Mouse (Mus musculus): Measurements from ENCODE around the gene Desi1.

The Desi1 gene

GRCm38 (mm10) chr15:82033762-82034161, at the start of gene Desi1:
TSS of gene Desi1 (minus strand) at chr15:82033862.
- DNase-seq (ENCODE audit: low spot score) = no peak

- no peak for DNase-seq (ENCODE audit: low spot score)
Observed at GRCm38 (mm10) chr15:82081161-82081560, 47.5 kb upstream of the Desi1 start.

DNA sequence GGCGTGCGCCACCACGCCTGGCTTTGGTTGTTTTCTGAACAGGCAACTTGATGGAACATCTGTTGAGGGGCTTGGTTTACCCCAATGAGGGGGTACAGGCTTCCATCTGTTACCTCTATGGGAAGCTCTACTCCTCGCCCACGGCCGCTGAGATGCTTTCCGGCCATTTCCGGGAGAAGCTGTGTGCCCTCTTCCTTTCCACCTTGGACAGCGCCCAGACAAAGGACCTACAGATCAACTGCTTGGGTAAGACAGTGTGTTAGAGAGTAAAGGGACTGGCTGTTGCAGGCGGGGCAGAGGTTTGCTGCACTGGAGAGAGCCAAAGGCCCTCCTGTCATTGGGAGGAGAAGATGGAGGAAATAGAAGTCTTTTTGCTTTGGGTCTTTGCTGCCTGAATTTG, 46.2 kb upstream of the Desi1 start:
- no peak for DNase-seq (ENCODE audit: low spot score)

GRCm38 (mm10) chr15:82073490-82073889, 39.8 kb upstream of the Desi1 start:
- DNase-seq (ENCODE audit: low spot score) = no peak

GRCm38 (mm10) chr15:82071816-82072469, 38.3 kb upstream of the Desi1 start:
- no peak for DNase-seq (ENCODE audit: low spot score)

GRCm38 (mm10) chr15:82069898-82070297, 36.2 kb upstream of the Desi1 start, which contains the start of gene Mei1:
TSS of gene Mei1 (plus strand) at chr15:82069996.
- DNase-seq (ENCODE audit: low spot score) = no peak

- DNase-seq (ENCODE audit: low spot score) = peak; percentile 65
Observed at GRCm38 (mm10) chr15:82065511-82065910, 31.8 kb upstream of the Desi1 start.

DNA sequence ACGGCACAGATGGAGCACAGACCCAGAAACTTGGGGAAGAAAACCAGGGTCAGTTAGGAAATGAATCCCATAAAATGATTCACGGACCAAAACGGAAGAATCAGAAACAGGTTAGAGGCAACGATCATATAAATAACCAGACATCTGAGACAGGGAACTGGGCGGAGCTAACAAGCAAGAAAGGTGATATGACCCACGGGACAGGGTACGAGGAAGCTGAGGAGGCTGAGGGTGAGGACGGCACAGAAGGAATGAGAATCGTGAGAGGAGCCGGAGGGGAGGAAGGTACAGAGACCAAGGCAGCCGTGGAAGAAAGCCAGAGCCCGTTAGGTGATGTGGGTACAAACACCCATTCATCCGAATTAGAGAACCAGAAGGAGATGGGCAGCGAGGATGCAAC, 30.2 kb upstream of the Desi1 start:
- no peak for DNase-seq (ENCODE audit: low spot score)

GRCm38 (mm10) chr15:82058719-82059201, 25.1 kb upstream of the Desi1 start, which contains the start of gene 4930407I10Rik:
TSS of gene 4930407I10Rik (plus strand) at chr15:82059151.
- no peak for DNase-seq (ENCODE audit: low spot score)

DNA sequence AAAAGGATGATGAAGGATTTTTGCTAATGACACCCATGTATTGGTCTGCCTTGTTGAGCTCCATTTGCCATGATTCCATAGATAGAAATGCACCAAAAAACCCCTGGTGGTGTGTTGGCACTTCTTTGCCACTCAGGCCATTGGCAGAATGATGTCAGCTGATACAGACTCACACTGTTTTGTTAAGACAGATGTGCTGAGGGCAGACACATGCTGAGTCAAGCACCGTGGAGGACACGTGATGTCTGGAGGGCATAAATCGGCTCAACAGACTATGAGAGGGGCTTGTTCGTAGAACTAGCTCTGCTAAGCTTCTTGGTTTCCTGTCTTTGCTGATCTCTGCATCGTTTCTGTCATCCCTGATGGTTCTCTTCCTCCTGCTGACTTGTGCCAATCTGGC, 18.9 kb upstream of the Desi1 start:
- DNase-seq (ENCODE audit: low spot score) = no peak

GRCm38 (mm10) chr15:82047080-82047883, 13.6 kb upstream of the Desi1 start, which contains the start of gene Snu13:
TSS of gene Snu13 (minus strand) at chr15:82047598.
- DNase-seq (ENCODE audit: low spot score) = peak; percentile 79

DNA sequence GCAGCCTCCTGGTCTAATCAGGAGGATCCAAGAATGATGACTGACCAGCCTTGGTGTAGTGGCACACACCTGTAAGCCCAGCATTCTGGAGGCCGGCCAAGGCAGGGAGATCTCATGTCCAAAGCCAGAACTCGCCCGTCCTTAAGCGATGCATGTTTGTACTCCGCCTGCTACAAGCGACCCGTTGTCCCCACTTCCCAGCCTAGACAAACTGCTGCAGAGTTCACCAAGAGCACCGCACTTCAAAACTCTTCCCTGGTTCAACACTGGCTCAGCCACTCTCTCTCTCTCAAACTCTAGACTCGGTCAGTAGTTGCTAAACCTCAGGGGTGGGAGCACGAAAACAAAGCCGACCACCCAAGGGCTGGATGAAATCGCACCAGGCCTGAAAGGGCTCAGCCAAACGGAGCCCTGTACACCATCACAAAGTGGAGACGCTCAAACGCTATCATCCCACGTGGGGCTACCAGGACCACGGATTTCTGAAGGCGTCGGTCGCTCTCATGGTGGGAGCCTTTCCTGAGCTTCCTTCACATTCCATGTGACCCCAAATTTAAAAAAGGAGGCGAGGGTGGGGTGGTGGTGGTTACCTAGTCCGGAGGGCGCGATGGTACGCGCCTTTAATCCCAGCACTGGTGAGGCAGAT, 12.7 kb upstream of the Desi1 start:
- DNase-seq (ENCODE audit: low spot score) = no peak

DNA sequence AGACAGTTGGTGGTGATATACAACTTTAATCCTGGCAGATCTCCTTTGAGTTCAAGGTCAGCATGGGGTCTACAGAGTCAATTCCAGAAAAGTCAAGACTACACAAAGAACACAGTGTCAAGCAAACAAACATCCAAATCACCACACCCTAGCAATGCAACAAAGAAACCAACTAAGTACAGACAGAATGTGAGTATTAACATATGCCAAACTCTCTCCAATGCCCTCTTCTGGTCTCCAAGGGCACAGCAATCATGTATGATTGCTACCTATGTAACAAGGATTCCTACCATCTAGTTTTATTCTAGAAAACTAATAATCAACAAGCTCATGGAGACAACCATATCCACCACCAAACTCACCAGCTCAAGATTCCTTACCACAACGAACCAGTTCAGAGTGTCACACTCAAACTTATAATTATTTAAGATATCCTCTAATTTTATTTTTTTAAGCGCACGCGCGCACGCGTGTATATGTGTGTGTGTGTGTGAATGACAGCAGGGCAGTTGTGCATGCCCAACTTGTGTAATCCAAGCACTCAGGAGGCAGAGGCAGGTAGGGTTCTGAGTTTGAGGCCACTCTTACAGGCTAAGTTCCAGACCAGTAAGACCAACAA, 10.6 kb upstream of the Desi1 start:
- no peak for DNase-seq (ENCODE audit: low spot score)

GRCm38 (mm10) chr15:82040650-82041049, 7.0 kb upstream of the Desi1 start:
- DNase-seq (ENCODE audit: low spot score) = peak; percentile 56

DNA sequence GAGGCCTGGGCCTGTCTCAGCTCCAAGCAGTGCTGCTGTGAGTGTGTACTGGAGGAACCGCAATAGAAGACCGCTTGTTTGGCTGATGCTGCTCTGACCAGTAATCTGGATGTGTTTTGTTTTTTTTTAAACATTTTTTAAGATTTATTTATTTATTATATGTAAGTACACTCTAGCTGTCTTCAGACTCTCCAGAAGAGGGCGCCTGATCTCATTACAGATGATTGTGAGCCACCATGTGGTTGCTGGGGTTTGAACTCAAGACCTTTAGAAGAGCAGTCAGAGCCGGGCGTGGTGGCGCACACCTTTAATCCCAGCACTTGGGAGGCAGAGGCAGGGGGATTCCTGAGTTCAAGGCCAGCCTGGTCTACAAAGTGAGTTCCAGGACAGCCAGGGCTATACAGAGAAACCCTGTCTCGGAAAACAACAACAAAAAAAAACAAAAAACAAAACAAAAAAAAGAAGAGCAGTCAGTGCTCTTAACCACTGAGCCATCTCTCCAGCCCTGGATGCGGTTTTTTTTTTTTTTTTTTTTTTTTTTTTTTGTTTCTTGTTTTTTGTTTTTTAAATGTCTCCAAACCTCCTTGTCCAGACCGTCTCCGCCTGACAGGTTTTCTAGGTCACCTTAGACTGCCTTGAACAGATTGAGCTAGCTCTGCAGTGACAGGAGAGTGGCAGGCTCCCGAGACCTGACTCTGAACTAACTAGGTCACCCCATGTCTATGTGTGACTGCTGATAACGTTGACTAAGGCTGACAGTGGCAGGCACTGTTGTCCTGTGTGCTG, 2.4 kb upstream of the Desi1 start:
- DNase-seq (ENCODE audit: low spot score) = no peak

DNA sequence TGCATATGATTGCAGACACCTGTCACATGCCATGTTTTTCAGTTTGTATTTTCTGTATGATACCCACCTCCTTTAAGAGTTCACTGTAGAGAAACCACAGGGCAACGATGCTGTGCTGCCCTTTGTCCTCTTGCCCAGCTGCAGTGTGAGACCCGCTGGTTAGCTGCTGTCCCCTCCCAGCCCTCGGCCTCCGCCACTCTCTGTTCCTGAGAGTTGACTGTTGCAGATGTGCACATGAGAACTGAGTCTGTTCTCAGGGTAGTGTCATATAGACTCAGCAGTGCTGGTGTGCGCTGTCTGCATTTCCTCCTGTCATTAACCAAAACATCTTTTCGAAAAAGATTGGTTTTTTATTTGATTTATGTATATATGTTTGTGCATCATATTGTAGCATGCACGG, 1.3 kb downstream of the Desi1 start:
- no peak for DNase-seq (ENCODE audit: low spot score)

GRCm38 (mm10) chr15:82027726-82028125, 5.9 kb downstream of the Desi1 start:
- DNase-seq (ENCODE audit: low spot score) = no peak

DNA sequence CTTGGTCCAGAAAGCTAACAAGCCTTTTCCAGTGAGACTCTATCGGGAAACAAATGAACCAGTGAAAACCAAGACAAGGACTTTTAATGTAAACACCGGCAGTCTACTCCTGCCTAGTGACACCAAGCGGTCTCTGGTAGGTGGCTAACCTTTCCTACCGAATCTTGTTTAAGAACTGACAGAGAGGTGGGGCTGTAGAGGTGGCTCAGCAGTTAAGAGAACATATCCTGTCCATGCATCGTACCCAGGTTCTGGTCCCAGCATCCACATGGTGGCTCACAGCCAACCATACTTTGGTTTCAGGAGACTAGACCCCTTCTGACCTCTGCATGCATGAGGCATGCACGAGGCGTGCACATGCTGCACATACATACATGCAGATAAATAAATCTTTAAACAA, 6.4 kb downstream of the Desi1 start:
- DNase-seq (ENCODE audit: low spot score) = no peak

DNA sequence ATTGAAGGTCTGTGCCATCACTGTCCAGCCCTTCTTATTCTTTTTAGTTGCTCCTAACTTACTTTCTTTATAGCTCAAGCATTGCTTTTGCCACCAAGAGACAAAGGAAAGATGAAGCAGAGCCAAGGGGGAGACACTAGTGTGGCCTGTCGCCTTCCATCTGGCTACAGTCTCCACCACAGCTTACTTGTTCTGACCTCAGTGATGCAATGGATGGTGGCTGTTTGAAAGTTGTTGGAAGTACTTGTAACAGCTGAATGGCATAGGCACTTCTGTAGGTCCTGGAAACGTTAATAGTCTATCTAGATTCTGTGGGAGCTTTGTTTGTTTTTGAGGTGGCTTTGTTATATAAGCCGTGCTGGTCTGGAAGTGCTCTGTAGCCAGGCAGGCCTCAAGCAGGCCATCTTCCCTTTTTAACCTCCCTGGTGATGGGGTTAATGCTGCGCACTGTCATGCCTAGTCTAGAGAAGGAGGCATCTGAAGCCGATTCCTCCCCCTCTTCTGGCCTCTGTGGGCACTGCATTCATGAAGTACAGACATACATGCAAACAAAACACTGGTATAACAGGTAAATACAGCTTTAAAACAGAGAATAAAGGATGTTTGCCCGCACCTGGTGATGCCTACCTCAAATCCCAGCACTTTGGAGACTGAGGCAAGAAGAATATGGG, 9.6 kb downstream of the Desi1 start:
- DNase-seq (ENCODE audit: low spot score) = no peak

- DNase-seq (ENCODE audit: low spot score) = no peak
Observed at GRCm38 (mm10) chr15:82022535-82023088, 11.1 kb downstream of the Desi1 start.

GRCm38 (mm10) chr15:82019288-82019687, 14.4 kb downstream of the Desi1 start:
- no peak for DNase-seq (ENCODE audit: low spot score)

Data from c-Kit-positive CD71-positive TER-119-positive erythroid progenitor cells, embryonic 14.5 days (primary cell).